Mouse (Mus musculus) kidney, embryonic 16.5 days (tissue): ENCODE results near the gene Dock9. TPM values are rescaled to one million over a fixed set of nuclear protein-coding genes. Genes with fewer than 3 reads are reported as not detected.

Source experiments
- ATAC-seq: fragments of 200-750 bp; cut with Nextera tagmentation; 2 replicates; pipeline ENCODE4 v1.8.0; 2017; ENCODE audit warnings: moderate TSS enrichment; ENCODE audit not compliant: low FRiP score, low TSS enrichment
- H3K27ac ChIP-seq: fragments of 300-500 bp; sonication (generic); 2 replicates; pipeline ENCODE4 v1.5.1; 2014; ENCODE audit warnings: low read length
- H3K27me3 ChIP-seq: fragments of 300-500 bp; sonication (generic); 2 replicates; pipeline ENCODE4 v1.6.1; 2014; ENCODE audit warnings: low read length, control low read depth, mixed read lengths; ENCODE audit not compliant: insufficient read depth
- H3K36me3 ChIP-seq: fragments of 300-500 bp; sonication (generic); 2 replicates; pipeline ENCODE4 v1.6.1; 2014; ENCODE audit warnings: low read length, control low read depth, mixed read lengths; ENCODE audit not compliant: insufficient read depth
- H3K4me1 ChIP-seq: fragments of 300-500 bp; sonication (generic); 2 replicates; pipeline ENCODE4 v1.6.1; 2014; ENCODE audit warnings: low read length, control low read depth, mixed read lengths; ENCODE audit not compliant: insufficient read depth
- H3K4me2 ChIP-seq: fragments of 300-500 bp; sonication (generic); replicated peaks from 2 replicates; pipeline ENCODE4 v1.6.1; 2014; ENCODE audit warnings: low read depth, low read length
- H3K4me3 ChIP-seq: fragments of 300-500 bp; sonication (generic); 2 replicates; pipeline ENCODE4 v1.5.1; 2014; ENCODE audit warnings: mild to moderate bottlenecking, low read length
- H3K9ac ChIP-seq: fragments of 300-500 bp; sonication (generic); replicated peaks from 2 replicates; pipeline ENCODE4 v1.6.1; 2014; ENCODE audit warnings: low read length
- H3K9me3 ChIP-seq: fragments of 300-500 bp; sonication (generic); 2 replicates; pipeline ENCODE4 v1.6.1; 2016; ENCODE audit warnings: low read length, control low read depth
- WGBS: fragments of 180-500 bp; shearing (Covaris S2); extraction: QIAGEN DNeasy Blood & Tissue Kit; methylation state at CpG from one replicate; pipeline ENCODE4 v1.1.7; 2014; 5-methylcytosine and 5-hydroxymethylcytosine counted together
- polyA plus RNA-seq: library from polyadenylated mRNA; unstranded; fragments of >200 nt; fragmentation: Nextera tagmentation; extraction: Ambion mirVana; gene quantifications from 2 replicates; pipeline ENCODE4 v1.2.1, GENCODE M21; 2015

Gene Dock9
- polyA plus RNA-seq, 1 experiment from 2014 or later, result 13.0 TPM

GRCm38 (mm10) chr14:121653717-121654116 is 143.9 kb downstream of the Dock9 start:
- H3K9me3 ChIP-seq, result no peaks in the 10 kb centered on the region
- H3K27ac ChIP-seq, result no peak overlapping the region
- H3K27me3 ChIP-seq, result no peaks in the 10 kb centered on the region
- ATAC-seq, result no peak
- H3K4me1 ChIP-seq, result peaks cover 38% of the 10 kb centered on the region
- H3K4me3 ChIP-seq, result no peak overlapping the region
- peaks cover 9% of the 10 kb centered on the region; the same call in 1 of the 2 replicates for H3K36me3 ChIP-seq
- 57% methylated on average over 10 of the region's 10 CpGs for WGBS
- H3K9ac ChIP-seq, result no peak overlapping the region
- no peak overlapping the region for H3K4me2 ChIP-seq

DNA sequence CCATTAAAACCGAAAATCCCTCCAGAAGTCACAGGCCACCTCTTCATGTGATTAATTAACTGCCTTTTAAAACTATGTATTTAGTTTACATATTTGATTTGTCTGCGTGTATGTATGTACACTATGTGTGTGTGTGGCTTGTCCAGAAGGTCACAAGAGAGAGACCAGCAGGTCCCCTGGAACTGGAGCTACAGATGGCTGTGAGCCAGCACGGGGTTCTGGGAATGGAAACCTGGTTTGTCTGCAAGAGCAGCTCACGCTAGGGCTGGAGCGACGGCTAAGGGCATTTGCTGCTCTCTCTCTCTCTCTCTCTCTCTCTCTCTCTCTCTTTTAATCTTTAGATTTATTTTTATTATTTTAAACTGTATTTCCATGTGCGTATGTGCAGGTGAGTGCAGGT is 144.4 kb downstream of the Dock9 start:
- Histone ChIP-seq H3K4me2 (no peak overlapping the region), H3K9ac (no peak overlapping the region), H3K27ac (no peak overlapping the region), H3K36me3 (peaks cover 9% of the 10 kb centered on the region; the same call in 1 of the 2 replicates), H3K27me3 (no peaks in the 10 kb centered on the region), H3K4me1 (peaks cover 38% of the 10 kb centered on the region), H3K9me3 (no peaks in the 10 kb centered on the region), H3K4me3 (no peak overlapping the region)
- ATAC-seq, result no peak
- WGBS, result 81% methylated on average over 7 of the region's 7 CpGs

DNA sequence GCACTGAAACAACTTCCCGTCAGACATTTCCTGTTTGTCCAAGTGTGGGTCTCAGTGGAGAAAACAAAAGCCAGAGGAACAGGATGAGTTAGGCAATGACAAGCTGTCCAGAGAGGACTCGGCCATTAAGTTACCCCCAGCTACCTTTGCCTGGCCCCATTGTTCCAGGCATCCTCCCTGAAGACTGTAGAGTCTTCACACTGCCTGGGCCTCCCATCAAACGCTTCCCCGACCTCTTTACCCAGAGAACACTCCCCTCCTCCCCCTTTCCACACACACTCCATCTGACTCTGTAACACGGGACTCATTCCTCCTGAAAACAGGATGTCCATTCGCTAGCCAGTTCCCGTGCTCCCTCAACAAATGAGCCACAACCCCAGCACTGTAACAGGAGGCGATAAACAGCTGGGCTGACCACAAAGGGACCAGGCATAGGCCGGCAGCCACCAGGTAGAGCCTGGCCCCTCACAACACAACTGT is 149.0 kb downstream of the Dock9 start:
- peak; percentile 82 for ATAC-seq
- 22% methylated on average over 9 of the region's 9 CpGs for WGBS
- Histone ChIP-seq H3K9me3 (no peaks in the 10 kb centered on the region), H3K4me3 (no peak overlapping the region), H3K27ac (peak overlapping the region; percentile 71), H3K4me2 (no peak overlapping the region), H3K27me3 (no peaks in the 10 kb centered on the region), H3K36me3 (no peaks in the 10 kb centered on the region), H3K4me1 (peaks cover 21% of the 10 kb centered on the region; the same call in 1 of the 2 replicates), H3K9ac (no peak overlapping the region)

DNA sequence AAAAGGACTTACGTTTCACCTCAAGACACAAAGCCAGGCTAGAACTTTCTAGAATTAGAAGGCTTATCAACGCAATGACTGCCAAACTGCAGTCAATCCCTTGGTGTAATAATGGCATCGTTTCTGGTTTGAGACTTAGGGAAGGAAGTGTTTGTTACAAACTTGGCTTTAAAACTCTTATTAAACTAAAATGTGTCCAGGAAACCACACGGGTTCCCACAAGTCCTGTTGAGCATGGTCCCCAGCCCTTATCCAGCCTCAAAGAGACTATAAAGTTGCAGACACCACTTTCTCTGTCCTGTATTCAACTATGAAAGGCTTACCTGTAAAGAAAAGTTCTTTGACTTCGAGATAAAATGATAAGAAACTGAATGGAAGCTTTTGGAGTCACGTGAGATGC is 149.9 kb downstream of the Dock9 start:
- Histone ChIP-seq H3K9me3 (no peaks in the 10 kb centered on the region), H3K4me2 (no peak overlapping the region), H3K27me3 (no peaks in the 10 kb centered on the region), H3K27ac (peak overlapping the region; percentile 59; the same call in 1 of the 2 replicates), H3K9ac (no peak overlapping the region), H3K4me3 (no peak overlapping the region), H3K36me3 (no peaks in the 10 kb centered on the region), H3K4me1 (peaks cover 18% of the 10 kb centered on the region; the same call in 1 of the 2 replicates)
- no peak for ATAC-seq
- WGBS, result 88% methylated on average over 6 of the region's 6 CpGs

DNA sequence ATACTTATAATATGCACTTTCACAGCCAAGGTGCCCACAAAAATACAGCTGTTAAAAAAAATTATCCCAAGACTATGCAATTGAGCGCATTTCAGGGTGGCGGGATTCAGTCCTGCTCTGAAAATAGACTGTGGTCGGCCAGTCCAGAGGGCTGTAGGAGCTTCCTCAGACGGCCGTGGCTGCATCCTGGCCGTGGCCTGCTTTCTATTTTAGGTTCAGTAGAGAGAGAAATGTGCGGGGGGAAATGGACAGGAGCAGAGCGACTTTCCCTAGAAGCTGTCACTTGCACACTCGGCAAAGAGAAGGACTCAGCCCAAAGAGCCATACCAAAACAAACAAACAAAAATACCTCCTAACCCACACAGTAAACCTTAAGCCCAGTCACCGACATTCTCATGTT is 151.0 kb downstream of the Dock9 start:
- WGBS, result 47% methylated on average over 10 of the region's 10 CpGs
- H3K36me3 ChIP-seq, result no peaks in the 10 kb centered on the region
- H3K4me1 ChIP-seq, result peaks cover 18% of the 10 kb centered on the region; the same call in 1 of the 2 replicates
- H3K27ac ChIP-seq, result no peak overlapping the region
- H3K4me3 ChIP-seq, result no peak overlapping the region
- H3K4me2 ChIP-seq, result no peak overlapping the region; the same call in 1 of the 2 replicates
- no peaks in the 10 kb centered on the region for H3K9me3 ChIP-seq
- no peak overlapping the region for H3K9ac ChIP-seq
- no peaks in the 10 kb centered on the region for H3K27me3 ChIP-seq
- no peak for ATAC-seq

GRCm38 (mm10) chr14:121644302-121644701 is 153.3 kb downstream of the Dock9 start:
- no peak overlapping the region for H3K4me3 ChIP-seq
- H3K9me3 ChIP-seq, result no peaks in the 10 kb centered on the region
- H3K27ac ChIP-seq, result no peak overlapping the region
- no peaks in the 10 kb centered on the region for H3K27me3 ChIP-seq
- no peak for ATAC-seq
- WGBS, result 86% methylated on average over 2 of the region's 2 CpGs
- no peak overlapping the region for H3K4me2 ChIP-seq
- H3K4me1 ChIP-seq, result peaks cover 10% of the 10 kb centered on the region; the same call in 1 of the 2 replicates
- no peak overlapping the region for H3K9ac ChIP-seq
- H3K36me3 ChIP-seq, result peaks cover 3% of the 10 kb centered on the region

DNA sequence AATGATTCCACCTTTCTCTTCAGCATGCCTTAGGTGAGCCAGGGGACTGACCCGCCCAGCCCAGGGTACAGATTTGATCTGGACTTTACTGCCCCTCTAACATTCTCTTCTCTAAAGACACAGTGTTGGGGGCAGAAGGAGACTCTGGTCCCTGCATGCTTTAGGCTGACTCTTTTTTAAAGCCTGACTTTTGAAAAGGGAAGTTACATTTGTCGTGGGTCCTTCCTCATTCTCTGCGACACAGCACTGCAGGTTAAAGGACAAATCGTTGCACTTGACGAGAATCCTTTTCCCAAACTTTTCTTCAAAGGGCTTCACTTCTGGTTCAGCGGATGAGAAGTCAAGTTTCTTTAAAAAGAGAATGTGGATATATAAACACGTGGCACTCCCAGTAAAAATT is 156.4 kb downstream of the Dock9 start:
- 83% methylated on average over 7 of the region's 7 CpGs for WGBS
- Histone ChIP-seq H3K9ac (no peak overlapping the region), H3K27me3 (no peaks in the 10 kb centered on the region), H3K4me2 (no peak overlapping the region), H3K4me3 (no peak overlapping the region), H3K27ac (no peak overlapping the region), H3K9me3 (no peaks in the 10 kb centered on the region), H3K36me3 (peaks cover 15% of the 10 kb centered on the region), H3K4me1 (no peaks in the 10 kb centered on the region)
- ATAC-seq, result no peak

GRCm38 (mm10) chr14:121636935-121637510 is 160.6 kb downstream of the Dock9 start:
- no peak overlapping the region for H3K4me2 ChIP-seq
- ATAC-seq, result 0 out of 2 replicates have a peak, but pooled peaks have one; percentile 33
- no peaks in the 10 kb centered on the region for H3K27me3 ChIP-seq
- H3K9ac ChIP-seq, result no peak overlapping the region
- H3K36me3 ChIP-seq, result peaks cover 15% of the 10 kb centered on the region
- H3K4me1 ChIP-seq, result no peaks in the 10 kb centered on the region
- WGBS, result 63% methylated on average over 12 of the region's 12 CpGs
- H3K4me3 ChIP-seq, result no peak overlapping the region
- no peaks in the 10 kb centered on the region for H3K9me3 ChIP-seq
- no peak overlapping the region for H3K27ac ChIP-seq

DNA sequence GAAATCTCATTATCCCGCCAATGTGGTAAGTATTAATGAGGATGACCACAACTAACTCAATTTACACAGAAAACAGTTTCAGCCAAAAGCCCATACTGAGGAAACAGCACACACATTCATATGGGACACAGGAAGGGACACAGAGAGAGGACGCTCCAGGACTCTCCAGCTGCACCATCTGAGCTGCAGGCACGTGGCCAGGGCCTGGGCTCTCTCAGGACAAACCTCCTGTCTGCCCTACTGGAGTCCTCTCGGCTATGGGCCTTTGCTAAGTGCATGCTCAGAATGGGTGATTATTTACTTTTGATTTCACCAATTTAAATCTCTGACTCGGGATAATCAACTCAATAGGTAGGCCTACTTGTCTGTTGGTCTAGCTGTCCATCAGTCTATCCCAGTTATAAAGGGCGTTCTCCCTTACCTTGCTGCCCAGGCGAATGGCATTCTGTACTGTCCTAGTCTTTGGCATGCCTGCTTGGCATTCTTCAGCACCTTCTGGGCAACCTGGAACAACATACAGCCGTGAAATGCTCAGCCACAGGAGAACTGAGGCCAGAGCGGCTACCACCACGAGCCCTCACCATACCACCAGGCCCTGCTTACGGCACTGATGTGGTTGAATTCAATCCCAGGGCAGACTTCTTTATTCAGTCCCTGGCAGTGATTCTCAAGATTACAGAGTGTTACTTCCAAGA is 162.8 kb downstream of the Dock9 start:
- WGBS, result 82% methylated on average over 11 of the region's 11 CpGs

More for the DNA sequence above, 162.8 kb downstream of the Dock9 start:
- Histone ChIP-seq H3K27ac (no peak overlapping the region), H3K9ac (no peak overlapping the region), H3K27me3 (no peaks in the 10 kb centered on the region), H3K4me1 (no peaks in the 10 kb centered on the region), H3K4me3 (no peak overlapping the region), H3K36me3 (peaks cover 15% of the 10 kb centered on the region), H3K4me2 (no peak overlapping the region), H3K9me3 (no peaks in the 10 kb centered on the region)
- ATAC-seq, result 0 out of 2 replicates have a peak, but pooled peaks have one; percentile 27
